Mouse (Mus musculus): ENCODE data around the gene Gm13278. TPM values are rescaled to one million over a fixed set of nuclear protein-coding genes. Genes with fewer than 3 reads are reported as not detected.
"Not testable (repeated sequence)": the region's sequence is repeated elsewhere in the genome, so short reads cannot be mapped to it uniquely, and the experiment has no call there.

Gene Gm13278
- polyA plus RNA-seq, 1 experiment from 2014 or later: not detected

DNA sequence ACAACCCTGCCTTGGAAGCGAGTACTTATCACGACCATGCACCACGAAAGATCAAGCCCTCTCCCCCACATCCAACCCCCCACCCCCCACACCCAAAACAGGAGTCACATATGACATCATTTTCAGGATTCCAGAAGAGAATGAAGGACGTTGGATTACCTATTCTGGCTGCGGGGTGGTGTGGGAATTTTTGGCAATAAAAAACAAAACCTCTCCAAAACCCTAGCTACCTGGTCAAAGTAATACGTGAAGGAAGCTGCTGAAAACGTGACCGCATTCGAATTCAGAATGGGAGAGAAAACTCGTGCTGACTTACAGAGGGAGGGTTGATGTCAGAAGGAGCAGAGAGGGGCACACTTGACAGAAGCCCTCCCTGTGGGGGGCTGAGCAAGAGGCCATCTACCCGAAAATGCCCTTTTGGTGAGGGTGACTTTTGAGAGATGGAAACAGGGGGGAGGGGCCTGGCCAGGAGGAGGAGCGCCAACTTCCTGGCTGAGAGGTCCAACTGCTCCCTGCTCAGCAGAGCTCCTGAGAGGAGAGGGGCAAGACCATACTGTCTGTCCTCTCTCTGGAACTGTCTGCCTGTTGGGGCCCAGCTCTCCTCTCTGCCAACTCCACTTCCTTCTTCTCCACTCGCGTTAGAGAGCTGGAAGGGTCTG, 31.6 kb upstream of the Gm13278 start, which contains the start of gene Gm13283:
Gene Gm13283, plus strand, starts transcription at position 510 of the 659 bp plus-strand sequence.
- H3K36me3 ChIP-seq (ENCODE audit: control insufficient read depth, insufficient read depth, low read length); H3K9me3 ChIP-seq (ENCODE audit: control insufficient read depth, low read length); H3K27ac ChIP-seq (ENCODE audit: low read length); ATAC-seq (ENCODE audit: low read depth); H3K27me3 ChIP-seq (ENCODE audit: control insufficient read depth, insufficient read depth, low read depth, low read length); H3K4me1 ChIP-seq (replicated peaks; ENCODE audit: control insufficient read depth, insufficient read depth, low read length): not testable (repeated sequence)
- 0 out of 2 replicates have a peak within 1 kb of the TSS, but pooled peaks have one; percentile 32 for H3K9ac ChIP-seq (ENCODE audit: low read length)
- H3K4me2 ChIP-seq (ENCODE audit: low read depth, low read length): peak within 1 kb of the TSS; percentile 40
- WGBS: 20% methylated on average over 8 of the region's 14 CpGs
- peak within 1 kb of the TSS; percentile 29 for H3K4me3 ChIP-seq (ENCODE audit: low read length)

DNA sequence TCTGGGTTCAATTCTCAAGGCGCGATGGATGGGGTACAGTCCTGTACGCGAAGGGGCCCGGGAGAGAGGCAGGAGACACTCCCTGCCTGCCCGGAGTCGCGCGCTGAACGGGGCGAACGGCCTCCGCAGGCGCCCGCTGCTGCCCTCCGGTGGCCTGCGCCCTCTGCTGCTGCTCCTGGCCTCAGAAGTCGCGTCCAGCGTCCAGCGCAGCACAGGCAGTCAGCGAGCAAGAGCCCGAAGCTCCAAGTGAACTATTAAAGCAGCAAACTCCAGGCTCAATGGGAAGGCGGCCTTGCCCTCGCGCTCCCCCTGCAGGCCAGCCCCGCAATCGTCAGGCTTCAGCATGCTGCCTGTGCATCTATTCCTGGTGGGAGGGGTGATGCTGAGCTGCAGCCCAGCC, 30.9 kb upstream of the Gm13278 start:
- H3K36me3 ChIP-seq (ENCODE audit: control insufficient read depth, insufficient read depth, low read length); H3K4me1 ChIP-seq (replicated peaks; ENCODE audit: control insufficient read depth, insufficient read depth, low read length); H3K9me3 ChIP-seq (ENCODE audit: control insufficient read depth, low read length); H3K27ac ChIP-seq (ENCODE audit: low read length); H3K27me3 ChIP-seq (ENCODE audit: control insufficient read depth, insufficient read depth, low read depth, low read length); ATAC-seq (ENCODE audit: low read depth): not testable (repeated sequence)
- Histone ChIP-seq H3K4me3 (ENCODE audit: low read length) (peak overlapping the region; percentile 29), H3K4me2 (ENCODE audit: low read depth, low read length) (peak overlapping the region; percentile 40), H3K9ac (ENCODE audit: low read length) (0 out of 2 replicates have a peak overlapping the region, but pooled peaks have one; percentile 32)
- under 1% methylated on average over 20 of the region's 28 CpGs for WGBS

DNA sequence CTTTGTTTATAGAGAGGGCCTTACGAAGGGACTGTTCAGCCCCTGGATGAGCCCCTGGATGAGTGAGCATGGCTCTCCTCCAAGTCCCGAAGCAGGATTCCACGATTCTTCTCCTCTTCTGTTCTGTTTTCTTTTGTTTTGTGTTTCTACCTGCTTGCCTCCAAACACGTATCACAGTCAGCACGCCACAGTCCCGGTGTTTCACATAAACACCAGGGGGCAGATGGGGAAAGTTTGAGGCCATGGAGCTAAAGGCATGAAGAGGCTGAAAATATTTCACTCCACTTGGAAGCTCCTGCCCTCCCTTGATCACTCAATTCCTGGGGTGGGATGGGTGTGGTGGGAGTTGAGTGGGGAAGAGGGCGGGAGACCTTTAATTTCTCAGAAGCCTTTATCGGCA, 29.6 kb upstream of the Gm13278 start:
- not testable (repeated sequence) for H3K36me3 ChIP-seq (ENCODE audit: control insufficient read depth, insufficient read depth, low read length); H3K4me1 ChIP-seq (replicated peaks; ENCODE audit: control insufficient read depth, insufficient read depth, low read length); H3K27ac ChIP-seq (ENCODE audit: low read length); H3K4me2 ChIP-seq (ENCODE audit: low read depth, low read length); H3K9me3 ChIP-seq (ENCODE audit: control insufficient read depth, low read length); H3K9ac ChIP-seq (ENCODE audit: low read length); H3K4me3 ChIP-seq (ENCODE audit: low read length); ATAC-seq (ENCODE audit: low read depth); H3K27me3 ChIP-seq (ENCODE audit: control insufficient read depth, insufficient read depth, low read depth, low read length)
- WGBS: 67% methylated on average over 6 of the region's 8 CpGs

DNA sequence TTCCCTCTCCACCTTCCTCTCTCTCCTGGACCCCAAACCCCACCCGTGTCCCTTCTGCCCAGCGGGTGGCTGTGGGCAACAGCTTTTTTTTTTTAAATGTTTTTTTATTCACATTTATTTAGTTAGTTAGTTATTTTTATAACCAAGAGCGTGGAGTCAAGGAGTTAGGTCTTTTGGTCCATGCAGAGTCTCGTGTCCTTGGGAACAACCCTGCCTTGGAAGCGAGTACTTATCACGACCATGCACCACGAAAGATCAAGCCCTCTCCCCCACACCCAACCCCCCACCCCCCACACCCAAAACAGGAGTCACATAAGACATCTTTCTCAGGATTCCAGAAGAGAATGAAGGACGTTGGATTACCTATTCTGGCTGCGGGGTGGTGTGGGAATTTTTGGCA, 29.0 kb upstream of the Gm13278 start:
- not testable (repeated sequence) for H3K4me2 ChIP-seq (ENCODE audit: low read depth, low read length); H3K9ac ChIP-seq (ENCODE audit: low read length); H3K9me3 ChIP-seq (ENCODE audit: control insufficient read depth, low read length); ATAC-seq (ENCODE audit: low read depth); H3K27me3 ChIP-seq (ENCODE audit: control insufficient read depth, insufficient read depth, low read depth, low read length); H3K36me3 ChIP-seq (ENCODE audit: control insufficient read depth, insufficient read depth, low read length); H3K27ac ChIP-seq (ENCODE audit: low read length); H3K4me1 ChIP-seq (replicated peaks; ENCODE audit: control insufficient read depth, insufficient read depth, low read length); H3K4me3 ChIP-seq (ENCODE audit: low read length)
- 48% methylated on average over 8 of the region's 9 CpGs for WGBS

DNA sequence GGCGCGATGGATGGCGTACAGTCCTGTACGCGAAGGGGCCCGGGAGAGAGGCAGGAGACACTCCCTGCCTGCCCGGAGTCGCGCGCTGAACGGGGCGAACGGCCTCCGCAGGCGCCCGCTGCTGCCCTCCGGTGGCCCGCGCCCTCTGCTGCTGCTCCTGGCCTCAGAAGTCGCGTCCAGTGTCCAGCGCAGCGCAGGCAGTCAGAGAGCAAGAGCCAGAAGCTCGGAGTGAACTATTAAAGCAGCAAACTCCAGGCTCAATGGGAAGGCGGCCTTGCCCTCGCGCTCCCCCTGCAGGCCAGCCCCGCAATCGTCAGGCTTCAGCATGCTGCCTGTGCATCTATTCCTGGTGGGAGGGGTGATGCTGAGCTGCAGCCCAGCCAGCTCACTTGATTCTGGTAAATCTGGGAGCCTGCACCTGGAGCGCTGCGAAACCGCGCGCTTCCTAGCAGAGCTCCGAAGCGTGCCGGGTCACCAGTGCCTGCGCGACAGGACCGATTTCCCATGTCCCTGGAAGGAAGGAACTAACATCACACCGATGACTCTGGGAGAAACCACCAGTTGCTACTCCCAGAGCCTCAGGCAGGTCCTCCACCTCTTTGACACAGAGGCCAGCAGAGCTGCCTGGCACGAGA, 27.8 kb upstream of the Gm13278 start:
- H3K27me3 ChIP-seq (ENCODE audit: control insufficient read depth, insufficient read depth, low read depth, low read length); H3K9me3 ChIP-seq (ENCODE audit: control insufficient read depth, low read length); ATAC-seq (ENCODE audit: low read depth); H3K36me3 ChIP-seq (ENCODE audit: control insufficient read depth, insufficient read depth, low read length); H3K4me1 ChIP-seq (replicated peaks; ENCODE audit: control insufficient read depth, insufficient read depth, low read length): not testable (repeated sequence)
- peak overlapping the region; percentile 63; the same call in 1 of the 2 replicates for H3K27ac ChIP-seq (ENCODE audit: low read length)
- 2% methylated on average over 23 of the region's 42 CpGs for WGBS
- H3K9ac ChIP-seq (ENCODE audit: low read length): peak overlapping the region; percentile 28; the same call in 1 of the 2 replicates
- peak overlapping the region; percentile 43 for H3K4me2 ChIP-seq (ENCODE audit: low read depth, low read length)
- peak overlapping the region; percentile 32 for H3K4me3 ChIP-seq (ENCODE audit: low read length)

DNA sequence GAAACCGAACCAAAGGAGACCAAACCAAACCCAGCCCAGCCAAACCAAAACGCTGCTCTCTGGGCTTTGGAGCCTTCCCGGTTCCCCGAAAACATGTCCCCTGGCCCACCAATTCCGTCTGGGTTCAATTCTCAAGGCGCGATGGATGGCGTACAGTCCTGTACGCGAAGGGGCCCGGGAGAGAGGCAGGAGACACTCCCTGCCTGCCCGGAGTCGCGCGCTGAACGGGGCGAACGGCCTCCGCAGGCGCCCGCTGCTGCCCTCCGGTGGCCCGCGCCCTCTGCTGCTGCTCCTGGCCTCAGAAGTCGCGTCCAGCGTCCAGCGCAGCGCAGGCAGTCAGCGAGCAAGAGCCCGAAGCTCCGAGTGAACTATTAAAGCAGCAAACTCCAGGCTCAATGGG, 17.8 kb upstream of the Gm13278 start, which contains the start of gene Gm13290:
Gene Gm13290, plus strand, starts transcription at position 301 of the 400 bp plus-strand sequence.
- not testable (repeated sequence) for H3K36me3 ChIP-seq (ENCODE audit: control insufficient read depth, insufficient read depth, low read length); H3K9me3 ChIP-seq (ENCODE audit: control insufficient read depth, low read length); H3K4me3 ChIP-seq (ENCODE audit: low read length); H3K4me2 ChIP-seq (ENCODE audit: low read depth, low read length); H3K27ac ChIP-seq (ENCODE audit: low read length); H3K9ac ChIP-seq (ENCODE audit: low read length); H3K27me3 ChIP-seq (ENCODE audit: control insufficient read depth, insufficient read depth, low read depth, low read length); H3K4me1 ChIP-seq (replicated peaks; ENCODE audit: control insufficient read depth, insufficient read depth, low read length); ATAC-seq (ENCODE audit: low read depth)
- WGBS: no CpG with 5 or more reads among the region's 32 CpGs

DNA sequence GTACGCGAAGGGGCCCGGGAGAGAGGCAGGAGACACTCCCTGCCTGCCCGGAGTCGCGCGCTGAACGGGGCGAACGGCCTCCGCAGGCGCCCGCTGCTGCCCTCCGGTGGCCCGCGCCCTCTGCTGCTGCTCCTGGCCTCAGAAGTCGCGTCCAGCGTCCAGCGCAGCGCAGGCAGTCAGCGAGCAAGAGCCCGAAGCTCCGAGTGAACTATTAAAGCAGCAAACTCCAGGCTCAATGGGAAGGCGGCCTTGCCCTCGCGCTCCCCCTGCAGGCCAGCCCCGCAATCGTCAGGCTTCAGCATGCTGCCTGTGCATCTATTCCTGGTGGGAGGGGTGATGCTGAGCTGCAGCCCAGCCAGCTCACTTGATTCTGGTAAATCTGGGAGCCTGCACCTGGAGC, 14.7 kb upstream of the Gm13278 start, which contains the start of gene Gm13289:
Gene Gm13289, plus strand, starts transcription at position 301 of the 400 bp plus-strand sequence.
- not testable (repeated sequence) for H3K4me2 ChIP-seq (ENCODE audit: low read depth, low read length); H3K9me3 ChIP-seq (ENCODE audit: control insufficient read depth, low read length); H3K27ac ChIP-seq (ENCODE audit: low read length); H3K4me3 ChIP-seq (ENCODE audit: low read length); H3K27me3 ChIP-seq (ENCODE audit: control insufficient read depth, insufficient read depth, low read depth, low read length); H3K4me1 ChIP-seq (replicated peaks; ENCODE audit: control insufficient read depth, insufficient read depth, low read length); ATAC-seq (ENCODE audit: low read depth); H3K36me3 ChIP-seq (ENCODE audit: control insufficient read depth, insufficient read depth, low read length); H3K9ac ChIP-seq (ENCODE audit: low read length)
- no CpG with 5 or more reads among the region's 29 CpGs for WGBS

DNA sequence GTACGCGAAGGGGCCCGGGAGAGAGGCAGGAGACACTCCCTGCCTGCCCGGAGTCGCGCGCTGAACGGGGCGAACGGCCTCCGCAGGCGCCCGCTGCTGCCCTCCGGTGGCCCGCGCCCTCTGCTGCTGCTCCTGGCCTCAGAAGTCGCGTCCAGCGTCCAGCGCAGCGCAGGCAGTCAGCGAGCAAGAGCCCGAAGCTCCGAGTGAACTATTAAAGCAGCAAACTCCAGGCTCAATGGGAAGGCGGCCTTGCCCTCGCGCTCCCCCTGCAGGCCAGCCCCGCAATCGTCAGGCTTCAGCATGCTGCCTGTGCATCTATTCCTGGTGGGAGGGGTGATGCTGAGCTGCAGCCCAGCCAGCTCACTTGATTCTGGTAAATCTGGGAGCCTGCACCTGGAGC, 11.8 kb upstream of the Gm13278 start, which contains the start of gene Gm13272:
Gene Gm13272, plus strand, starts transcription at position 301 of the 400 bp plus-strand sequence.
- not testable (repeated sequence) for H3K9me3 ChIP-seq (ENCODE audit: control insufficient read depth, low read length); H3K4me3 ChIP-seq (ENCODE audit: low read length); H3K27ac ChIP-seq (ENCODE audit: low read length); H3K4me2 ChIP-seq (ENCODE audit: low read depth, low read length); ATAC-seq (ENCODE audit: low read depth); H3K36me3 ChIP-seq (ENCODE audit: control insufficient read depth, insufficient read depth, low read length); H3K27me3 ChIP-seq (ENCODE audit: control insufficient read depth, insufficient read depth, low read depth, low read length); H3K4me1 ChIP-seq (replicated peaks; ENCODE audit: control insufficient read depth, insufficient read depth, low read length); H3K9ac ChIP-seq (ENCODE audit: low read length)
- no CpG with 5 or more reads among the region's 29 CpGs for WGBS

DNA sequence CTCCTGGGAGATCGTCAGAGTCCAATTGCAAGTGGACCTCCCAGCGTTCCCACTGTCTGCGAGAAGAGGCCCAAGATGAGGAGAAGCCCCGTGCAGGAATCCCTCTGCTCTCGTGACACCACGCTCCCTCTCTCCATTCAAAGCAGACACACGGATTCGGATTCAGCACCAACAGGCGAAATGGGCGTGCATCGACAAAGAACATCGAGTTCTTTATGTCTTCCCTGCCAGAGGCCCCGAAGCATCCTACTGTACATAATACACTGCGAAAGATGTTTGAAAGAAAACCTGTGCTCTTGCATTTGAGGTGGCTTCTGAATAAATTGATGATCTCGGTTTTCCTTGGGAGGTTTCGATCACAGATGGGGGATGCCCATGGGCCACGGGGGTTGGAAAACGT, 11.0 kb upstream of the Gm13278 start:
- not testable (repeated sequence) for ATAC-seq (ENCODE audit: low read depth); H3K27me3 ChIP-seq (ENCODE audit: control insufficient read depth, insufficient read depth, low read depth, low read length); H3K4me1 ChIP-seq (replicated peaks; ENCODE audit: control insufficient read depth, insufficient read depth, low read length); H3K4me3 ChIP-seq (ENCODE audit: low read length); H3K27ac ChIP-seq (ENCODE audit: low read length); H3K36me3 ChIP-seq (ENCODE audit: control insufficient read depth, insufficient read depth, low read length); H3K4me2 ChIP-seq (ENCODE audit: low read depth, low read length); H3K9me3 ChIP-seq (ENCODE audit: control insufficient read depth, low read length); H3K9ac ChIP-seq (ENCODE audit: low read length)
- 42% methylated on average over 12 of the region's 18 CpGs for WGBS
